Mouse (Mus musculus) gastrocnemius, postnatal 25 days (tissue): ENCODE measurements around the gene Trp53bp2. TPM values are rescaled to one million over a fixed set of nuclear protein-coding genes. Genes with fewer than 3 reads are reported as not detected.
A peak's percentile ranks its signal among the peaks of the same experiment; 100 is the strongest.

ENCODE experiments used
- DNase-seq: peaks from one replicate; pipeline ENCODE4 v3.0.0; 2022
- long read RNA-seq, 2 experiments: library from polyadenylated mRNA; stranded (forward); transcript quantifications; one replicate each; pipeline ENCODE4 v2.0.0; 2021
- total RNA-seq, 2 experiments: library from RNA; stranded (reverse); gene quantifications; 1 replicate in 1 of 2; 2 replicates in 1 of 2; pipeline ENCODE4 v1.2.3; 2021

Trp53bp2 gene
- 1 to 10 TPM; 8.5 to 8.6 TPM for total RNA-seq
- long read RNA-seq, experiment 1, full-length matches to known transcripts = 3 of 6 reads
- long read RNA-seq, experiment 1, partial matches to known transcripts = 3 of 6 reads
- long read RNA-seq, experiment 1, other reads (novel, unspliced or antisense) = 0 of 6 reads
- long read RNA-seq, experiment 2, full-length matches to known transcripts = 5 of 7 reads
- long read RNA-seq, experiment 2, partial matches to known transcripts = 1 of 7 reads
- long read RNA-seq, experiment 2, other reads (novel, unspliced or antisense) = 1 of 7 reads

DNA sequence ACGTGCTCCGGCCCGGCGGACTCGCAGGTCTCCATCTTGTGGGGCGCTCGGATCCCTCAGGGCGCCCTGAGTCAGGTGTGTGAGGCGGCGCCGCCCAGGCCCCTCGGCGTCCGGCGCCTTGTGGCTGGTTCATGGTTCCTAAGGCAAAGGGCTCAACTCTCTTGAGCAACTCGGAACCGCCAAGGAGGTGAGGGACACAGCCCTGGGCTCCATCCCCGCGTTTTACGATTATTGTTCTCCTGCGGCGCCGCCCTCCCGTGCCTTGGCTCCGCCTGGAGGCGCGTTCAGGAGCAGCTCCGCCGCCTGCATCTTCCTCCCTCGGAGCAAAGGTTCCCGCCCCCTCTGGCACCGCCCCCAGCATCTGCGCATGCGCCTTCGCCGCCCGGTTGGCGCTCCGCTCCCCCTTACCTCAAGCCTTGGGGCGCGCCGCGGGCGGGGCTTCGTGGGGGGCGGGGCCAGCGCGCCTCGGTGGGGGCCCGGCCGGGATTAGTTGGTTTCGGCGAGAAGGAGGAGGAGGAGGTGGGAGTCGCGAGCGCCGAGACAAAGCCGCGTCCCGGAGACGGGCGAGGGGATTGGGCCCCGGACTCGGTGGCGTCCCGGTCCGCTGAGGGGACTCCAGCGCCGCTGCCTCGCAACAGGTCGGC lies at the start of gene Trp53bp2:
TSS of gene Trp53bp2 (plus strand) at position 489 of the 644 bp plus-strand sequence.
- DNase-seq = peak; percentile 99

DNA sequence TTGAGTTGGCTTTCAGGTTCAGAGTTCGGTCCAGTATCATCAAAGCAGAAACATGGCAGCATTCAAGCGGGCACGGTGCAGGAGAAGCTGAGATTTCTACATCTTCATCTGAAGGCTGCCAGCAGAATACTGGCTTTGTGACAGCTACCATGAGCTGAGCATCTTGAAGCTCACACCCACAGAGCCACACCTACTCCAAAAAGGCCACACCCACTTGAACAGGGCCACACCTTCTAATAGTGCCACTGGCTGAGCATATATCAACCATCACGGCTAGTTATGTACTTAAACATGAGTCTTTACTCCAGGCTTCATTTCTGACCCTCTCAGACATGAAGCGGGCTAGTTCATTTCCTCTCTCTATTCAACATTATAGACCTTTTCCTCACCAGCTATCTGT lies 46.3 kb upstream of the Trp53bp2 start:
- DNase-seq = no peak

DNA sequence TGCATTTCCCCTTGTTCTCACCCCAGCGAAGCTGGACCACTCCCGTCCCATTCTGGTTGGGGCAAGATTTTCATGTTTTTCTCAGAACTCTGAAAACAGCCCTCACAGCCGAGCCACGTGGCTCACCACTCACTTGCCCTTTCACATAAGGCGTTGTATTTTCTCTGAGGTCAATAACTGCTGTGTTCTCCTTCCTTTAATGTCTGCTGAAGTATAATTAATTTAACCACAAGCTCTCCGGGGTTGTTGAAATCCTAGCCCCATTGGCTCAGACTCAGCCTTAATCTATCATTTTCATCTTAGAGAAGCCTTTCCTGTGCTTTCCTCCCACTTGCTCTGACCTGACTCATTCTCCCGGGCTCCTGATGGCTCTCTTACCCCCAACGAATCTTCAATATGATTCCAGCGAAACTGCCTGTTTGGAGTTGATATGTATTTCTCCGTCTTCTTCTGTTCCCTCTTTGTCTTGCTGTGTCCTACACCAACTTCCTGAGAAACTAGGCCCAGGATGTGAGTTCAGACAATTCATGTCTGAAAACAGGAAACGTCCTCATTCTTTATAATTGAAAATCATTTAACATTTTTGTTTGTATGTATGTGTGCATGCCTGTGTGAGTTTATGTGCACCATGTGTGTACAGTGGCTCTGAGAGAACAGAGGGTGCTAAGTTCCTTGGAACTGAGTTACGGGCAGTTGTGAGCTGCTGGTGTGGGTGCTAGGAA lies 45.1 kb upstream of the Trp53bp2 start:
- no peak for DNase-seq

DNA sequence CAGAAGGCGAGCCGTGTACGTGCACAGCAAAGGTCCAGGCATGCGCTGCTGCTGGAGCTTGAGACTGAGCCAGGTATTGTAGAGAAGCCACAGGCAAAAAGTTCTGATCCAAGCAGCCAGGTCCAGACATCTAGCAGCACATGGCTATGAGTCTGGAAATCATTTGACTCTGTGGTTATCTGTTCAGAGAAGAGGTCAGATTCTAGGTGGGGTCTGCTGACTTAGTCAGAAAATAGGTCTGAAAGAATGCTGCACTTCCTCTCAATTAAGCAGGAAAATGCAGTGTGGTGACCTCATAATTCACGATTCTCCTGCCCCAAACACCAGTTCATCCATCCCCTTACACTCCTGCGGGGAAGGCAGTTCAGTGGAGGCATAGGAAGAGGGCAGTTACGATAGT lies 40.7 kb upstream of the Trp53bp2 start:
- no peak for DNase-seq

DNA sequence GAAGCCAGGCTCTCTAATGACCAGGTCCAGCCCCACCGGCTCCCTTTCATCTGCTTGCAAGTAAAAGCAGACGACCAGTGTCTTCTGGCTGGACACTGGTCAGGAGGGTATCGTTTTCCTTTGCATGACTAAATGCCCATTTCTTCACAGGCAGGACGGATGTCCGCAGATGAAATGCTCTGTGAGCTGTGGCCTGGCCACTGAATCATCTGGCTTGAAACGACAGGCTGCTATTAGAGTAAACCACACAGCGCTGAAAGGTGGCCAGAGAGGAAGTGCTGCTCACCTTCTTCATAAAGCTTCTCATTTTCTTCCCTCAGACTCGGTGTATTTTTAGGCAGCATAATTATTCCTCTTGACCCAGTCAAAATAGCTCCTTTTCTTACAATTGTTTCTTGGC lies 40.2 kb upstream of the Trp53bp2 start:
- DNase-seq = no peak

DNA sequence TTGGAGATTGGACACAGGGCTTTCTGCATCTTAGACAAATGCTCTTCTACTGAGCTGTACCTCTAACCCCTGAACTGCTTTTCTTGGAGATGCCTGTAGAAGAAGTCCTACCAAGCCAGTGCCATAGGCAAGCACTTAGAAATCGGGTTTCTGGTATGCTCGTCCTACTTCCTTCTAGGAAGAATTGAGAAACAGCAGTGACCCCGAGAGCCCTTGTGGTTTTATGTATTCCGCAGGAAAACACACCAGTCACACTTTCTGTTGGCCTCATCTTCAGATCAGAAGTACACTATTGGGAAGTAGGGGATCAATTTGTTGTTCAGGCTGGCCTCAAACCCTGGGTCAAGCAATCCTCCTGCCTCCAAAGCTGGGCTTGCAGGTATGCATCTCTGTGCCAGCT lies 39.5 kb upstream of the Trp53bp2 start:
- DNase-seq = no peak

DNA sequence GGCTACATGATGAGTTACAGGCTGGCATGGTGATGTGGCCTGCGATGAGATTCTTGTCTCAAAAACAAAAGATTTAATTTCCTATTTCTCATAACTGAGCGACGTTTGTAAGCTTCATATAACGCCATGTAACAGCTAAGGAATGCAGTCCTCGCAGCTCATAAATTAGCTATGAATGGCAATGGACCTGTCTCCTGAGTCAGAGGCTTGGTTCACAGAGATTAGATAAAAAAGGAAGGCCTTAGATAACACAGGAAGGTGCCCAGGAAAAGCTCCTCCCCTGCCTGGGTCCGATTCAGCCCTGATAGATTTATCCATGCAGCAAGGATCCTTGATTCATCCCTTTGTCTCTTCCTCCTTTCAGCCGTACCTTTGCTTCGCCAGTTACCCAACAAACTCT lies 37.1 kb upstream of the Trp53bp2 start:
- no peak for DNase-seq

DNA sequence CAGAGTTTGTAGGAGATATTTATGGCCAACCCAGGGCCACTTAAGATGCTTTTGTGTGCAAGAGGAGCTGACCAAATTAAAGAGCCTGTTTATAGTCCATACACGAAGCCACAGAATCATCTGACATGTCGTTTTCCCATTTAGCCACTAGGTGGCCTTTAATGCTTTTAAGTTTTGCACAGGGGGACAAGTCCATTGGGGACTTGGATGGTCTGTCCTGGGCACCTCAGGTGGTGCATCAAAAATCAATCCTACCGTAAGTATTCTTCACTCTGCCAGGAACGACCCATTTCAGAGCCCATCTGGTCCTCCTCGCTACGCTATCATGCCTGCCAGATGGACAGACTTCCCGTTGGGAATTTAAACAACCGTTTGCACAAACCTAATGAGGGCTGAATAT lies 32.8 kb upstream of the Trp53bp2 start:
- no peak for DNase-seq

DNA sequence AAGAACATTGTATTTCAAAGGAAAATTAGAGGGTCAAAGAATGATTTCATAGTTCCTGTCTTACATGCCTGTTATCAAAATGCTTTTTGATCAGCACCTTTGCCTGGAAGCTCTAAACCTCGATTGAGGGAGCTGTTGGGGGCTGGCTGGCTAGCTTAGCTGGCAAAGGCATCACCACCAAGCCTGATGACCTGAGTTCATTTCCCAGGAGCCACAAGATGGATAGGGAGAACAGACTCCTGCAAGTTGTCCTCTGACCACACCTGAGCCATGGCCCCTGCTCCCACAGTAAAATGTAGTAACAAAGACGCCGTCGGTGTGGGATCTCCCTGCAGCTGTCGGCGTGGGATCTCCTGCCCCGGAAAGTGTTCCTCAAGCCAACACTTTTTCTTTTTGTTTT lies 32.1 kb upstream of the Trp53bp2 start:
- DNase-seq = no peak

DNA sequence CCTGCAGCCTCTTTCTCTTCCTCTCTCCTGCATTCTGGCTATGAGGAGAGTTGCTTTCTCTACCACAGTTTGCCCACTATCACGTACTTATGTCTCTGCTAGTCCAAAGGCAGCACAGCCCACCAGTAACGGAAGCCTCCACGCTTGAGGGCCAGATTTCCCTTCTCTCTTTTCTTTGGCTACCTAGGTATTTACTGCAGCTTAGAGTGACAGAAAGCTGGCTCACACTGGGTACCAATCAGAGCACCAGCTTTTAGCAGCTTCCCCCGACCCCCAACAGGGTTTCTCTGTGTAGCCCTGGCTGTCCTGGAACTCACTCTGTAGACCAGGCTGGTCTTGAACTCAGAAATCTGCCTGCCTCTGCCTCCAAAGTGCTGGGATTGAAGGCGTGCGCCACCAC lies 31.5 kb upstream of the Trp53bp2 start:
- DNase-seq = no peak

DNA sequence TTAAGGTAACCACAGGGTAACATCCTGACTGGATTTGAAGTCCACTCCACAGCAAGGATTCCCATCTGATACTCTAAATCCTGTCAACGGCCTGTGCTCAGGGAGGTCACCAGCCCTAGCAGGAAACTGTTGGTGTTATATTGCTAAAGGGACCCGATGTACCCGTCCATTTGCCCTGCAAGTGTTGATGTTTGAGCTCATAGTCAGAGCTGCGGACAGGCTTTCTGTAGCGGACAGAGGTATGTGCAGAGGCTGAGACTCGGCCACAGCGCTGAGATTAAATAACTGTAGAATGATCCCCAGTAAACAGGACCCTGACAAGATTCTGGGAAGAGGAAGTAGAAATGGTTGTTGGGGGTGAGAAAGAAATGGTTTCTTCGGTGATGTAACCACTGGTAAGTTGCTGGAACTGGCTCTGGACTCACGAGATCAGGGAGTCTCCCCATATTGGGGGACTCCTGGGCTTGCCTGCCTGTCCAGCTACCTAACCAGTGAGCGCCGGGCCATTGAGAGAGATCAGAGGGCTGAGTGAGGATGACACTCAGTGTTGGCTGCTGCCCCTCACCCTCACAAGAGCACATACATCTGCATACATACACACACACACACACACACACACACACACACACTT lies 30.7 kb upstream of the Trp53bp2 start:
- DNase-seq = no peak

DNA sequence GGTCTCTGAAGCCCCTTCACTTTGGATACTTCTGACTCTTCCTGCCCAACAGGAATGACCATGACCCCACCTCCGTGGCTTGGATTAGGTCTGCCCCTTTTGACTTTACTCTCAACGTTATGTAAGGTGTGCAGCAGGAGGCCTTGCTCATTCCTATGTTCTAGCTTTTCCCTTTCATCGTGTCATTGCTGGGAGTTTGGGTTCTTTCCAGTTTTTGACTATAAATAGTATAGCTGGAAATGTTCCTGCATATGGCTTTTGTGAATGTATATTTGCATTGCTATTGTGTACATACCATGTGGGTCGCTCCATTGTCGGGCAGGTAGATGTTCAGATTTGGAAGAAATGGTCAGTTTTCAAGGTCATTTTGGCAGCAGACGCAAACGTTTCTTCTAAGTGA lies 30.1 kb upstream of the Trp53bp2 start:
- DNase-seq = no peak

DNA sequence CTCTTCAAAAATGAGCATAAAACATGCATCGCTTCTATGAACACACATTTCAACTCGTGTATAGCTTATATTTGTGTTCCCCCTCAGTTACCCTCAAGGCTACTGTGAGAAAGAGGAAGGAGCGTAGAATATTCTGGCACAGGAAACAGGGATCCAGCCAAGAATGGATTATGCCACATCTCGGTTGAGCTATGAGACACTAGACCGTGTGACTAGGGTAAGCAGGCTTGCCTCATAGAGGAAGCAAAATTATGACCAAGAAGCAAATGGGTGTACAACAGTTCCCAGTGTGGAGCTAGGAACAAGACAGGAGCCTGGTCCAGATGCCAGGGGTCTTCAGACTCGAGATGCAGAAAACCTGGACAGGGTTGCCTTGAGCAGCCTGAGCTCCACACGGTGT lies 28.3 kb upstream of the Trp53bp2 start:
- DNase-seq = no peak

DNA sequence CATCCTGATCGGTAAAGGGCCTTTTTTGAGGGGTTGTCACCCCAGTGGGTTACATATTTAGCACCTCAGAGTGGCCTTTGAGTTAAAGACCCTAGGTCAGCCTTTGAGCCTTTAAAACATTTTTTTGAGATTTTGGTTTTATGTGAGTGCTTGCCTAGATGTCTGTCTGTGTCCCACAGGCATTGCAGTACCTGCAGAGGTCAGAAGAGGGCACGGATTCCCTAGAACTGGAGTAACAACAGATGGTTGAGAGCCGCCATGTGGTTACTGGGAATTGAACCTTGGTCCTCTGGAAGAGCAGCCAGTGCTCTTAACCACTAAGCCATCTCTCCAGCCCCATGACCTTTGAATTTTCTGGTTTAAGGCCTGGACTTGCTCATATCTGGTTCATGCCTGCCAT lies 27.6 kb upstream of the Trp53bp2 start:
- DNase-seq = no peak

DNA sequence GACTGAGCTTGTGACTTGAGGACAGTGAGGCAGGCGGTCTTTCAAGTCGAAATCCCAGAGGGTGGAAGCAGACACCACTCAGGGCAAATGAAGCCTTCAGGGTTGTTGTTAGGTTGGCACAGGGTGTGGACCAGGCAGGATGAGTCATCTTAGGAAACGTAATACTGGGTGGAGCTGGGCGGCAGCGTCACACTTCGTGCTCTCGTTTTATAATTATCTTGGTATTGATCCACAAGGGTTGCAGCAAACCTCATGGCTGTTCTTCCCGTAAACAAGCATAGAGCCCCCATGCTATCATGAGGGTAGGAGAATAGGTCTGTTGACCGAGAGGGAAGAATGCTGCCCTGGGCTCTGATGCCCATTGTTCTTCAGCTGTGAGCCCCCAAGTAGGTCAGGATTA lies 25.9 kb upstream of the Trp53bp2 start:
- DNase-seq = peak; percentile 38

DNA sequence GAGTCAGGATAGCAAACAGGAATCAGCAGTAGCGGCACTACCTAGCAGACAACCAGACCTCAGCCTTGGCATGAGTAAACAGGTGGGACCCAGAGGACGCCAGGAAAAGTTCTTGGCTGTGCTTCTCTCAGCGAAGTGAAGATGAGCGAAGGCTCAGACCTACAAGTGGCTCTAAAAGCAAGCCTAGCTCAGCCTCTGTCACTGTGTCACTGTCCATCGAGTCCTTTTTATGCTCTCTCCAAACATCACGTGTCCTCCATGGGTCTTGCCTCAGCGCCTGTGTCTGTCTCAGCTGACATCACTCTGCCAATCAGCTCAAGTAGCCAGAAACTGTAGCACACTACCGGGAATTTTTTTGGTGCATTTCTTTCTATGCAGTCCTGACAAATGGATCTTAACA lies 22.5 kb upstream of the Trp53bp2 start:
- no peak for DNase-seq

DNA sequence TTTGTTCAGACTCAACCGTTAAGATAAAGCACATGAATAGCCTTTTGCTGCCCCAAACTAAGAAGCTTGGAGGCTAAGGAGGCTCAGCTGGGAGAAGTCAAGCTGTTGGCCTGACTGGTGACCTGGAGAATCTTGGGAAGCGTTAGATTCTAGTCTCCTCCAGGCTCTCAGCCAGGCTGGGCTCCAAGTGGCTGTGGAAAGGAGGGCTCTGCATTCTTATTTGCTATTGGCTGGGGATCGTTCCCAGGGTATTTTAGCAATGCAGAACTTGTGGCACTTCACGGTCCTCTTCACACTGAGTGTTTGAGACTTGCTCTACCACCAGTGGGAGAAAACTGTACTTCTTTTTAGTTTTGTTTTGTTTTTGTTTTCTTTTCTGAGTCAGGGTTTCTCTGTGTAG lies 20.2 kb upstream of the Trp53bp2 start:
- DNase-seq = no peak

DNA sequence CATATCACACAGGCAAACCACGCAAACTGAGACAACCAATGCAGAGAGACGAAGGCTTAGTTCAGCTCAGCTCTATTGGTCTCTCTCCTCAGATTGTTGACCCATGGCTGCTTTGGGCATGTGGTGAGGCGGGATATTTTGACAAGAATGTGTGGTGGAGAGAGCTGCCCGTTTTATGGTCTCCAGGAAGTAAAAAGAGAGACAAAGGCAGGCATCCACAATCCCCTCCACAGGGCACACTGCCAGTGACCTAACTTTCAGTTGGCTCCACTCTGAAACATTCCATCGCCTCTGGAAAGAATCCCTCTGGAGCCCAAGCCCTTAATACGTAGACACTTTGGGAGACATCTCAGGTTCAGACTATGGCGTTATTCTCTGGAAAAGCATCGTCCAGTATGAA lies 10.8 kb upstream of the Trp53bp2 start:
- DNase-seq = no peak

DNA sequence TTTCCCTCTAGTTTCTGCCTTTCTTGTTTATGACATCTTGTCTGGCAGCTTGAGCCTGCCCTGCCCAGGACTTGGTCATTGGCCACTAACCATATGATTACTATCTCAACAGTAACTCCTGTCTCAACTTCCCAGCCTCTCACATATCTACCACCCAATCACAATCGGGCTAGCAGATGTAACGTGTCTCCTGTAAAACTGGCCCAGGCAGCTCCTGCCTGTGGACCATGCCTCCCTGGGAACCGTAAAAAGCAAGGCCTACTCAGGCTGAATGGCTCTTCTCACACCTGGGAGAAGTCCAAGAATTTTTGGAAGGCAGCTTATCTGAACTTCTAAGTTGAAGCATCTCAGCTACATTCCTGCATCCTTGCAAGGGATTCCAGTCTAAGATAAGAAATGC lies 10.2 kb upstream of the Trp53bp2 start:
- no peak for DNase-seq

DNA sequence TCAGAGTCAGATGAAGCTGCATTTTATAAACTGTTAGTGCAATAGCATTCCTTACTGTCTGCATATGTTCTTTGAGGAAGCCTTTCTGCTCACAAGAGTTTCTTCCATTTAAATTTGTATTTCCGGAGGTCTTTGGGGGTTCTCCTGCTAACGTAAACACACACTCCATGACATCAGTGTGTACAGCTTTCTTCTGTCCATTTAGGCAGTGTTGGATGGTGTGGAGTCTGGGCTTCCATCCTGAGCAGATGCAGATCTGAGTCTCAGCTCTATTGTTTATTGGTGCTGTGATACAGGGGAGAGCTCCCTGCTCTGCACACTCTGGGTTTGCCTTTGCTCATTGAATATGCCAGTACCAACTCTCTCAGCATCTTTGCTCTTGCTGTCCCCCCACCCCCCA lies 9.8 kb upstream of the Trp53bp2 start:
- no peak for DNase-seq

DNA sequence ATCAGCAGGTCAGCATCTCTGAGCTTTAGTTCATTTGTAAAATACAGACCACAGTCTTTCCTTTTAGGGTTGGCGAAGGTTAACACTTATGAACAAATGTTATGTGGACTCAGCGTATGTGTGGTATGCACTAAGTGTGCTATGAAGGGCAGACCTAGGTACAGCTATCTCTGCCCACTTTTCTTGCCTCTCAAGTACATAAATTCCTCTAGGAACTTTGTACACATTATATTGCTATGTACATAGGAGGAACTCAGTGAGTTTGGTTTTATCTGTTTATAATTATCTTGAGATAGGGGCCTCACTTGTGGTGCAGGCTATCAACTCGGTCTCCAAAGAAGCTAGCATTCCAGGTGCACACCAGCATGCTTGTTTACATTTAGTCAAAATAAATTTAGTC lies 9.1 kb upstream of the Trp53bp2 start:
- DNase-seq = no peak

DNA sequence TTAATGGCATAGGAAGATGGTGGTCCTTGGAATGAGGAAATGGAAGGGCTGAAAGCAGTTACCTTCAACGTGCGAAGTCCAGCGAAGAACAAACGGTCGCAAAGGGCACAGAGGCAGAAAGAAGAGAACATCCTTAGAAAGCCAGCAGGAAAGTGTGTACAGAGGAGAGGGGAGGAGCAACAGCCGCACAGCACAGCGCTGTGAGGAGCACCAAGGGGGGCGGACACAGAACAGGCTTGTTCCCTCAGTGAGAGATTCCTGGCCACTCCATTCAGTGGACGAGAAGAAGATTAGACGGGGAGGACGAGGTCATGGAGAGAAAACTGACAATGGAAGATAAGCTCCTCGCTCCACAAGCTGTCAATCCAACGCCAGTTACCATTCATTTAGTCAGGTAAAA lies 5.9 kb upstream of the Trp53bp2 start:
- no peak for DNase-seq

DNA sequence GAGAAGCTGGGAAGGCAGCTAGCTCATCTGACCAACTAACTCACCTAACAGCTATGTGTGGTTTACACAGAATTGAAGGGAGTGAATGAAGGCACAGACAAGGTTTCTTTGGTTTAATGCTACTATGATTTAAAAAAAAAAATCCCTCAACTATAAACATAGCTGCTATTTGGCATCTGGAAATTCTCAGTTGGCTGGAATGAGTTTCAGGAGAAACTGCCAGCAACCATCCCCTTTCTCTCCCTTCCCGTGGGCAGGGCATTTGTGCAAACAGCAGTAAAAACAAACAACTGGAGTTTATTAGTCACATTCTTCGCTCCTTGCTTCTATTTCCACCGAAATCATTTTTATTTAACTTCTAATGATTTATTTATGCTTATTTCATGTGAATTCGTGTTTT lies 2.4 kb upstream of the Trp53bp2 start:
- DNase-seq = no peak
